Mouse (Mus musculus): ENCODE measurements around the gene Dnah7a.
"Not testable (repeated sequence)": the region's sequence is repeated elsewhere in the genome, so short reads cannot be mapped to it uniquely, and the experiment has no call there.

Gene Dnah7a

GRCm38 (mm10) chr1:53709602-53710001 lies 3.0 kb upstream of the Dnah7a start:
- in situ Hi-C loops (cut with MboI, MseI): not testable (repeated sequence)

GRCm38 (mm10) chr1:53704164-53704563 lies 2.4 kb downstream of the Dnah7a start:
- in situ Hi-C loops (cut with MboI, MseI): no loop called here

- in situ Hi-C loops (cut with MboI, MseI): not testable (repeated sequence)
Observed at GRCm38 (mm10) chr1:53664268-53664667, 42.3 kb downstream of the Dnah7a start.

GRCm38 (mm10) chr1:53639865-53640794 lies 66.5 kb downstream of the Dnah7a start:
- in situ Hi-C loops (cut with MboI, MseI): no loop called here

- in situ Hi-C loops (cut with MboI, MseI): not testable (repeated sequence)
Observed at GRCm38 (mm10) chr1:53635641-53636040, 70.9 kb downstream of the Dnah7a start.

GRCm38 (mm10) chr1:53632040-53632439 lies 74.5 kb downstream of the Dnah7a start:
- in situ Hi-C loops (cut with MboI, MseI): not testable (repeated sequence)

- in situ Hi-C loops (cut with MboI, MseI): no loop called here
Observed at GRCm38 (mm10) chr1:53630011-53630410, 76.6 kb downstream of the Dnah7a start.

GRCm38 (mm10) chr1:53613486-53613885 lies 93.1 kb downstream of the Dnah7a start:
- in situ Hi-C loops (cut with MboI, MseI): no loop called here

GRCm38 (mm10) chr1:53581326-53581725 lies 125.3 kb downstream of the Dnah7a start:
- in situ Hi-C loops (cut with MboI, MseI): not testable (repeated sequence)

- in situ Hi-C loops (cut with MboI, MseI): not testable (repeated sequence)
Observed at GRCm38 (mm10) chr1:53557918-53558317, 148.7 kb downstream of the Dnah7a start.

GRCm38 (mm10) chr1:53547018-53547417 lies 159.6 kb downstream of the Dnah7a start:
- in situ Hi-C loops (cut with MboI, MseI): not testable (repeated sequence)

- in situ Hi-C loops (cut with MboI, MseI): not testable (repeated sequence)
Observed at GRCm38 (mm10) chr1:53538356-53538755, 168.2 kb downstream of the Dnah7a start.

- in situ Hi-C loops (cut with MboI, MseI): not testable (repeated sequence)
Observed at GRCm38 (mm10) chr1:53534826-53535225, 171.8 kb downstream of the Dnah7a start.

GRCm38 (mm10) chr1:53526021-53526420 lies 180.6 kb downstream of the Dnah7a start:
- in situ Hi-C loops (cut with MboI, MseI): not testable (repeated sequence)

- in situ Hi-C loops (cut with MboI, MseI): no loop called here
Observed at GRCm38 (mm10) chr1:53473699-53474098, 232.9 kb downstream of the Dnah7a start.

GRCm38 (mm10) chr1:53472084-53472483 lies 234.5 kb downstream of the Dnah7a start:
- in situ Hi-C loops (cut with MboI, MseI): not testable (repeated sequence)

- in situ Hi-C loops (cut with MboI, MseI): no loop called here
Observed at GRCm38 (mm10) chr1:53467325-53467670, 239.3 kb downstream of the Dnah7a start.

- in situ Hi-C loops (cut with MboI, MseI): not testable (repeated sequence)
Observed at GRCm38 (mm10) chr1:53466524-53467324, 239.9 kb downstream of the Dnah7a start.

- in situ Hi-C loops (cut with MboI, MseI): not testable (repeated sequence)
Observed at GRCm38 (mm10) chr1:53439173-53439572, 267.4 kb downstream of the Dnah7a start.

GRCm38 (mm10) chr1:53432433-53432832 lies 274.2 kb downstream of the Dnah7a start:
- in situ Hi-C loops (cut with MboI, MseI): not testable (repeated sequence)

- in situ Hi-C loops (cut with MboI, MseI): no loop called here
Observed at GRCm38 (mm10) chr1:53405803-53406325, 300.7 kb downstream of the Dnah7a start.
